Mouse (Mus musculus): ENCODE results near the gene Fcho2. TPM values are rescaled to one million over a fixed set of nuclear protein-coding genes. Genes with fewer than 3 reads are reported as not detected.
A peak's percentile ranks its signal among the peaks of the same experiment; 100 is the strongest.
"Not testable (repeated sequence)": the region's sequence is repeated elsewhere in the genome, so short reads cannot be mapped to it uniquely, and the experiment has no call there.

The Fcho2 gene
- total RNA-seq (2022) = 10 to 100 TPM; 42.2 to 78.3 (median 51.8) TPM

- peak; percentile 99 for DNase-seq
These were observed at the start of gene Fcho2 for GRCm38 (mm10) chr13:98815147-98815785. Fcho2 (minus strand) TSS chr13:98815449.

DNA sequence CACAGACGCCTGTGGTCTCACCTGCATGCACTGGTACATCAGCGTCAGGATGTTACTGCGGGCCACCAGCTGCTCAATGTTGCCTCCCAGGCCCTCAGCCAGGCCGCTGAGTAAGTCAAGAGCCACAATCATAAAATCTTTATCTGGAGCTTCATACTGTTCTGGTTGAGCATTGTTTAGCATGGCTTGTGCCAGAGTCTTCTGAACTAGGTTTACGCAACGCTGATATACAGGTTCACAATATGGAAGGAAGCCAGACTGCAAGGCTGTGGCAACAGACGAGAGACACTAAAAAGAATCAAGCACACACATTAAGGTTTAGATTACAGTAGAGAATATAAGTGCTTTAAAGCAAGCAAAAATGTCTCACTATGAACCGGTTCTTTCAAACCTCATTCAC lies 40.0 kb upstream of the Fcho2 start:
- no peak for DNase-seq

DNA sequence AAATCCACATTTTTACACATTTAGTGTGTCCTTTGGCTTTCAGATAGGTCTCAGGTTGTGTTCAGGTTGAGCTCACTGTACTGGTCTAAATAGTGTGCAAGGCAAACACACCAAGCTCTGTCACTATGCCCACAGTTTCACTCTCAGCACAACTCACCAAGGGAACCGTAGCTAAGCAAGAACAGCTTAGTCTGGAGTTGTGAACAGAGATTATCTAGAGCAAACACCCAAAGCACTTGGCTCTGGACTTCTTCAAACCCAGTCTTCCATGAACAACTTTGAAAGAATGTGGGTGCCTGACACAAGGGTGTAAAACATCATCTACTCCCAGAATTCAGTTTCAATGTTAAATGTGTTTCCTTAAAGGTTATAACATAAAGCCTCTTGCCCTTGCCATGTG lies 30.5 kb upstream of the Fcho2 start:
- DNase-seq = no peak

DNA sequence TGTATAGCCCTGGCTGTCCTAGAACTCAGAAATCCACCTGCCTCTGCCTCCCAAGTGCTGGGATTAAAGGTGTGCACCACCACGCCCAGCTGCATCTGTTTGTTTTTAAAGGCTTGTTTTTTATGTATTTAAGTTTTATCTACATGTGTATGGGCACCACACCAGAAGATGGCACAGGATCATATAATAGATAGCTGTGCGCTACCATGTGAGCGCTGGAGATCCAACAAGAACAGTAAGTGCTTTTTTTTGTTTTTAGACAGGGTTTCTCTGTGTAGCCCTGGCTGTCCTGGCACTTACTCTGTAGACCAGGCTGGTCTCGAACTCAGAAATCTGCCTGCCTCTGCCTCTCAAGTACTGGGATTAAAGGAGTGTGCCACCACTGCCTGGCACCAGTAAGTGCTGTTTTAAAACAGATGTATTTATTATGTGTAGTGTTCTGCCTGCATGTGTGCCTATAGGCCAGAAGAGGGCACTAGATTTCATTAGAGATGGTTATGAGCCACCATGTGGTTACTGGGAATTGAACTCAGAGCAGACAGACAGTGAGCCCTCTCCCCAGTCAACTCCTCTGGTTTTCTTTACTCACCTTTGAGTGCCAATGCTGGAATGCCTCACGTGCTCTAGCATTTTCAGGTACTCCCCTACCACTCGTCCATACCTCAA lies 21.3 kb upstream of the Fcho2 start:
- no peak for DNase-seq

DNA sequence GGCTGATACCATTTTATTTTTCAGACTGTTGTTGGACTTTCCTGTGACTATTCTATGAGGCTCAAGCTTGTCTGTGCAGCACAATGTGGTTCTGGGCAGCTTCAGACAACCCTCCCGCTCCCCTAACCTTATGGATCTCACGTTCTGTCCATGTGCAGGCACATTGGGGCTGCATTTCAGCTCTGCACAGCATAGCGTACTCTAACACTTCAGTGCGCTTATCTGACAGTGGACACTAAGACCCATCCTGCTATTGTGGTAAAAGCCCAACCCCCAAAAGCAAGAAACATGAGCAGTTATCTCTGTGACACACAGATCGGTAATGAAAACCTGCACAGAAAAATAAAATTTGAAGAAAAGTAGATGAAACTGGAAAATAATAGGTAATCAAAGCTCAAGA lies 20.5 kb upstream of the Fcho2 start:
- DNase-seq = no peak

GRCm38 (mm10) chr13:98834723-98835122 lies 19.5 kb upstream of the Fcho2 start:
- no peak for DNase-seq

DNA sequence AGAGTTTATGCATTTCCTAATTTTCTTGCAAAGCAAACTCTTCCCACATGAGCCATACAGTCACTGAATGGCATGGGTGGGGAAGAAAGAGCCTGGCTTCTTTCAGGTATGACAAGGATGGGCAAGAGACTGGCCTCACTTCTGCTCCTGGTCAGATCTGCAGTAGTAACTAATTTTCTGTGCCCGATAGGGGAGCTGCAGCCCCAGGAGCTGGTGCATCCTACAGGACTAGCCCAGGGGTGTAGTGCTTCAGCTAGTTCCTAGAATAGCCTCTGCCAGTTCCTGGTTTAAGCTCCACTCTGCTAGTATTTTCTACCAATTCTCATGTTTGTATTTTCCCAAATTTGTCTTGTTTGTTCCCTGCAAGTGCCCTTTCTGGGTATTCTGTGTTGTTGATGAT lies 18.9 kb upstream of the Fcho2 start:
- no peak for DNase-seq

DNA sequence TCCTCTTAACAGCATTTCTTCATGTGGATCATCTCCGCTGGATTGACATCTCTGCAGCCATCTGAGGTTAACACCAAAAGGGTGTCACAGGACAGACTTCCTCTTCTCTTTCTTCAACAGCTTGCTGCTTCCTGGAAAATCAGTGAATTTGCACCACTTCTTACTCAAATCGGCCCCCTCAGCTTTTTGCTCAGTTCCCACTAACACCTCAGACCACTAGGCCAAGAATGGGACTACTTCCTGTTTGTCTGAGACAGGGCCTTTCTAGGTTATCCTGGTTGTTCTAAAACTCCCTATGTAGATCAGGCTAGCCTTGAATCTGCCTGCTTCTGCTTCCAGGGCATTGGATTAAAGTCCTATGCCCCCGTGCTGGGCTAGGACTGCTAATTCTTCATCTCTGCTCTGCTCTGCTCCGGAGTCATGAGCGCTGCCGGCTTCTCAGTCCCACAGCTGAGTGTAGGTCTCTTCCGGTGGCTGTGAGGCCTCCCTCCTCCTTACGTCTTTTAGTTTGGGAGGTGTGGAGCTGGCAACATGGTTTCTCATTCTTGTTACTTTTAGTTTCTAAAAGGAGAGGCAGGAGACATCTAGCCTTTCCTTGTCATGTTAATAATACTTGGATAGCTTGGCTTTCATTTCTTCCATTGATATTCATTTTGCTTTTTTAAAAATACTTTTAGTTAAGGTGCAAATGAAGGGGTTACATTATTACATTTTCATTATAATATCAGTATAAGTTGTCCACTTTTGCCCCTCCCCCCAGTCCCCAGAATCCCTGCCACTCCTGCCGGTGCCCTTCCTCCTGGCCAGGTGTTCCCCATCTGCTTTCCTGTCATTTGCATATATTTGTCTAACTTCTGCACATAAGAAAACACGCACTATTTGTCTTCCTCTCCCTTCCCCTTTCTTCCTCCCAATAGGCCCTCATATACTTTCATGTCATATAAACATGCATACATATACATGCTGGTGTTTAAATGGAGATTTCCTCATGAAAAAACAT lies 17.5 kb upstream of the Fcho2 start:
- DNase-seq = no peak

GRCm38 (mm10) chr13:98829026-98829425 lies 13.8 kb upstream of the Fcho2 start:
- DNase-seq = not testable (repeated sequence)

- no peak for DNase-seq
These were observed 10.3 kb upstream of the Fcho2 start for GRCm38 (mm10) chr13:98825574-98825973.

GRCm38 (mm10) chr13:98819094-98819493 lies 3.8 kb upstream of the Fcho2 start:
- no peak for DNase-seq

GRCm38 (mm10) chr13:98818205-98818604 lies 3.0 kb upstream of the Fcho2 start:
- peak; percentile 32 for DNase-seq

DNA sequence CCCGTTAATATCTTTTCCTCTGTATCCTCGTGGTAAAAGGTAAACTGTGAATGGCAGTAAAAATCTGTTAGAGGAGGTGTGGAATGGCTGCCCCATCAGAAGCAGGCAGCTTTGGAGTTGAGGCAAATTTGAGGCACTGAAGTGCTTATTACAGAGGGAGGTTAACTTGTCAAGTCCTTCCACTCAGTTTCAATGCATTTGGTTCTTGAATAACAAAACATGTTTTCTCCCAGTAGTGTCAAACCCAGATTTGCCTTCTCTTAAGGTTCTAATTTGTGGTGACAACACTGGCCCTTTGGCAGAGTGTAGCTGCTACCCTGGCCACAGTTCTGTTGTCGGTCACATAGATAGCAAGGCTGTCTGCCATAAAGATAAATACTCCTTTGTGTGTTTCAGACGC lies 2.5 kb upstream of the Fcho2 start:
- no peak for DNase-seq

DNA sequence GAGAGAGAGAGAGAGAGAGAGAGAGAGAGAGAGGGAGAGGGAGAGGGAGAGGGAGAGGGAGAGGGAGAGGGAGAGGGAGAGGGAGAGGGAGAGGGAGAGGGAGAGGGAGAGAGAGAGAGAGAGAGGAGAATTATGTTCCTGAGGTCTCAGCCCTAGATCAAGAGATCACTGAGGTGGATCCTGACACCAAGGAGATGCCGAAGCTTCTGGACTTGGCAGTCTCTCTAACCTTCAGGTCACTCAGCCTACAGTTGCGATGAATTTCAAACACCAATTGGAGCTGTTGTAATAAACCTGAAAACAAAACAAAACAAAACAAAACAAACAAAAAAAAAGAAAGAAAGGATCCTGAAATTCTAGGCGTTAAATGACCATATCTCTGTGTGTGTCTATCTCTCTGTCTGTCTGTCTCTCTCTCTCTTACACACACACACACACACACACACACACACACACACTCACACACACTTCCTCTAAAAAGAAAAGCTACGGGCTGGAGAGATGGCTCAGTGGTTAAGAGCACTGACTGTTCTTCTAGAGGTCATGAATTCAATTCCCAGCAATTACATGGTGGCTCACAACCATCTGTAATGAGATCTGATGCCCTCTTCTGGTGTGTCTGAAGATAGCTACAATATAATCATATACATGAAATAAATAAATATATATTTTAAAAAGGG lies 1.9 kb upstream of the Fcho2 start:
- not testable (repeated sequence) for DNase-seq

DNA sequence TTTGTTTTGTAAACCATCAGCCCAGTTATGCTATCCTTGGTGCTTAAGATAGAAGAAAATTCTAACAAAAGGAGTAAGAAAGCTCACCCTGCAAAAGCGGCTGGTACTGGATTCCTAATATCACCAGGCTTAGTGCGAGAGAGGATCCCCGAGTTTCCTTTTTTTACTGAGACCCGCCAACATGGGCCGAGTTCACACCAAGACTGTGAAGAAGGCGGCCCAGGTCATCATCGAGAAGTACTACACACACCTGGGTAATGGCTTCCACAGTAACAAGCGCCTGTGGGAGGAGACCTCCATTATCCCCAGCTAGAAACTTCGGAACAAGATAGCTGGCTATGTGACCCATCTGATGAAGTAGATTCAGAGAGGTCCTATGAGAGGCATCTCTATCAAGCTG lies 1.3 kb upstream of the Fcho2 start:
- no peak for DNase-seq

DNA sequence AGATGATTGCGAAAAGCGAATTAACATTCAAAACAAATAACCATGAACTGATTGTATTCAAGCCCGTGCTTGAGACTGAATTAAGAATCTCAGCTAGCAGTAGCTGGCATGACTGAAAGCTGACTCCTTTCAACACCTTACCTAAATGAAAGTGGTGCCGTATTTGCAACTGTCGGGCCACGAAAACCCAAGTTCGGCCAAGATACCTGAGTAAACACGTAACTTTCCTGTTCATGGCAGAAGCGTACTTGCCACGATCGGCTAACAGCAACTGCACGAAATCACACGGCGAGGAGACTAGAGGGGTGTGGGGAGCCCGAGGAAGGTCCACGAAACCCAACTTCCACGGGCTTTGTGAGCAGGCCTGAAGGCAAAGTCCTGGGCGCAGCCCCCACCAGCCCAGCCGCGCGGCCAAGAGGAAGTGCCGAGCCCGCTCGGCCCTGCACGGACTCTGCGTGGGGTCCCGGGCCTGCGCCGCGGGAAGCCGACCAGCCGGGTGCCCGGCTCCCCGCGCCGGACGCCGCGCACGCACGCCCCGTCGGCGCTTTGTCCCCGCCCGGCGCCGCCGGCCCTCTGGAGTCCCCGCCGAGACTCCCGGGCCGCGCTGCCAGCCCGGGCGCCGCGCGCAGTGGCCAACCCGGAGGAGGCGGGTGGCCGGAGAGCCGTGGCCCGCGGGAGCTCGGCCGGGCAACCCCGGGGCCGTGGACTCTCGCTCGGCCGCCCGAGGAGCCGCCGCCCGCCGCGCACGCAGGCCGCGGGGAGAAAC lies 791 bp downstream of the Fcho2 start:
- DNase-seq = peak; percentile 40

- no peak for DNase-seq
These were observed 1.5 kb downstream of the Fcho2 start for GRCm38 (mm10) chr13:98813596-98814274.

DNA sequence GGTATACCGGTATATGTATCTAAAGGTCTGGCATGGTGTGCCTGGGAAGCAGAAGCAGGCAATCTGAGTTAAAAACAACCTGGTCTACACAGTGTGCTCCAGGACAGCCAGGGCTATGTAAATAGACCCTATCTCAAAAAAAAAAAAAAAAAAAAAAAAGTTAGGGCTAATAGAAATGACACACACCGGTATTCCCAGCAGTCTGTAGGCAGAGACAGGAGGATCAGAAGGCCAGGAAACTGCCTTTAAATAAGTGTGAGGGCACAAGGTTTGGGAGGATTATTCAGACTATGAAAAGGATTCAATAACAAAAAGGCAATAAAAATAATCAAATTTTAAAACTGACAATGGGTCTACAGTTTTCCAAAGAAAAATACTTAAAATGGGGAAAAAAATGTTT lies 2.1 kb downstream of the Fcho2 start:
- no peak for DNase-seq

GRCm38 (mm10) chr13:98812285-98812684 lies 3.0 kb downstream of the Fcho2 start:
- no peak for DNase-seq

DNA sequence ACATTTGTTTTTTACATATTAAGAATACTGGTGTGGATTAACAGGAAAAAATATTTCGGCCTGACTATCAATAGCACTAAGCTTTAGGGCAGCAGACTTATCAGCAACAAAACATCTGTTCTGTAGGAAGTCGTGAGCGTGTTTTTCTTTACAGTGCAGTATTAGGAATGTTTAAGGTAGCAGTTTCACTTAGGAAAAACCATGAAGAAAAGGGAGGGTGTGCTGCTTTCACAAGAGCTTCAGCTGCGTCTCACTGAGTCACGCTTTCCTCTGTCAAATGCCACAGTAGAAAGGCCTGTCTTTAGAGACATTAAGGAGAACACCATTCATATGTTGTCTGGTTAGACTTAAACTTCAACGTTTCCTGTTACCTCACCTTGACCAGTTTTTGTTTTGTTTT lies 5.1 kb downstream of the Fcho2 start:
- DNase-seq = no peak

DNA sequence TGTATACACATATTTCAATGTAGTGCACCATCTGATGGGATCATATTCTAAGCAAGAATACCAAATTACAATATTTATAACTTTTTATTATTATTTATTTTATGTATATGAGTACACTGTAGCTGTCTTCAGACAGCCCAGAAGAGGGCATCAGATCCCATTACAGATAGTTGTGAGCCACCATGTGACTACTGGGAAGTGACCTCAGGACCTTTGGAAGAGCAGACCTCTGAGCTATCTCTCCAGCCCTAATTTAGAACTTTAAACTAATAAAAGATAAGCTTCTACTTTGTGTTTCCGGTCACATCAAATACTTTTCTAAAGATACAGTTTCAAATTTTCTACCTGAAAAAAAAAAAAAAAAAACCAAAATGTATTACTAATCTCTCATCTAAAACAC lies 6.2 kb downstream of the Fcho2 start:
- DNase-seq = no peak

All from adrenal gland, adult 8-10 months (tissue).